Mouse (Mus musculus) C2C12 (cell line): ENCODE results near the gene Nr1d1. TPM values are rescaled to one million over a fixed set of nuclear protein-coding genes. Genes with fewer than 3 reads are reported as not detected.

Source experiments
- H3K27me3 ChIP-seq: one replicate; pipeline ENCODE4 v1.6.1; 2011; ENCODE audit not compliant: control insufficient read depth, insufficient read depth, insufficient read length
- H3K36me3 ChIP-seq: one replicate; pipeline ENCODE4 v1.6.1; 2011; ENCODE audit not compliant: control insufficient read depth, insufficient read depth
- H3K4me3 ChIP-seq: one replicate; pipeline ENCODE4 v1.5.1; 2011; ENCODE audit warnings: mild to moderate bottlenecking, control low read depth; ENCODE audit not compliant: poor library complexity, insufficient read depth, severe bottlenecking
- H3K79me2 ChIP-seq: one replicate; pipeline ENCODE4 v1.6.1; 2011; ENCODE audit not compliant: control insufficient read depth, insufficient read depth
- H3K79me3 ChIP-seq: one replicate; pipeline ENCODE4 v1.6.1; 2011; ENCODE audit warnings: low read depth, control low read depth
- H3ac ChIP-seq: one replicate; pipeline ENCODE3; 2011; ENCODE audit warnings: low read depth; ENCODE audit not compliant: control insufficient read depth, insufficient read length
- CEBPB ChIP-seq: IDR thresholded peaks from one replicate; pipeline ENCODE4 v1.6.1; 2011; ENCODE audit warnings: low read depth, mild to moderate bottlenecking, control low read depth, moderate library complexity
- CTCF ChIP-seq: IDR thresholded peaks from one replicate; pipeline ENCODE4 v1.5.1; 2011; ENCODE audit not compliant: control insufficient read depth, insufficient read depth, insufficient read length
- FOSL1 ChIP-seq: IDR thresholded peaks from one replicate; pipeline ENCODE4 v1.8.0; 2011; ENCODE audit warnings: mild to moderate bottlenecking, low read length; ENCODE audit not compliant: poor library complexity, insufficient read depth, severe bottlenecking
- MAX ChIP-seq: IDR thresholded peaks from one replicate; pipeline ENCODE4 v1.6.1; 2011; ENCODE audit warnings: mild to moderate bottlenecking, control low read depth
- MYOD1 ChIP-seq: IDR thresholded peaks from one replicate; pipeline ENCODE4 v1.6.1; 2011; ENCODE audit warnings: low read depth; ENCODE audit not compliant: control insufficient read depth, insufficient read length
- MYOG ChIP-seq: IDR thresholded peaks from one replicate; pipeline ENCODE4 v1.6.1; 2011; ENCODE audit not compliant: control insufficient read depth, insufficient read length; ENCODE audit errors: extremely low read depth
- USF1 ChIP-seq: IDR thresholded peaks from one replicate; pipeline ENCODE4 v1.6.1; 2011; ENCODE audit warnings: low read depth, mild to moderate bottlenecking, control low read depth, moderate library complexity
- polyA plus RNA-seq: library from polyadenylated mRNA; unstranded; fragments of >200 nt; fragmentation: generic; extraction: Trizol; gene quantifications from one replicate; pipeline ENCODE4 v1.2.1, GENCODE M21; 2012; ENCODE audit warnings: missing spikeins

The Nr1d1 gene
- polyA plus RNA-seq, 1 experiment: 22.3 TPM

GRCm38 (mm10) chr11:98766816-98767215 is 8.3 kb downstream of the Nr1d1 start:
- Histone ChIP-seq H3ac (no peak overlapping the region), H3K79me3 (peaks cover 6% of the 10 kb centered on the region), H3K4me3 (no peak overlapping the region), H3K36me3 (peaks cover 39% of the 10 kb centered on the region), H3K27me3 (no peaks in the 10 kb centered on the region), H3K79me2 (peaks cover 7% of the 10 kb centered on the region)
- no peak for TF ChIP-seq CTCF
- no peak for TF ChIP-seq MYOG
- no peak for TF ChIP-seq FOSL1
- TF ChIP-seq USF1: no peak
- no peak for TF ChIP-seq MAX

DNA sequence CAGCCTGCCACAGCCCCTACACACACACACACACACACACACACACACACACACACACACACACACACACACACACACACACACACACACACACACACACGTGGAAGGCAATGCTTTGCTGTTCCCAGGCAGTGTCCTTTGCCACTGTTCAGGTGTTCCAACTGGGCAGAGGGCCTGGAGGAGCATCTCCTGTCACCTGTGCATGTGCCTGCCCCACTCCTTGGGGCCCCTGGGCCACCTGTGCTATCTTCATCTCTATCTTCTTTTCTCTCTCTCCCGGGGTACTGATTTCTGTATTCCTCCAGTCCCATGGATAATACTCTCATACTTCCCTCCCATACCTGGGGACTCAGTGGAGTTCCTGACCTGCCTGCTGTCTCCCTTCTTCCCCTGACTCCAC is 8.8 kb downstream of the Nr1d1 start:
- TF ChIP-seq MAX: no peak
- no peak for TF ChIP-seq FOSL1
- TF ChIP-seq USF1: no peak
- no peak for TF ChIP-seq MYOG
- TF ChIP-seq CTCF: no peak
- no peak for TF ChIP-seq MYOD1
- Histone ChIP-seq H3K79me2 (peaks cover 2% of the 10 kb centered on the region), H3K79me3 (peaks cover 2% of the 10 kb centered on the region), H3K27me3 (no peaks in the 10 kb centered on the region), H3ac (no peak overlapping the region), H3K36me3 (peaks cover 34% of the 10 kb centered on the region), H3K4me3 (no peak overlapping the region)

DNA sequence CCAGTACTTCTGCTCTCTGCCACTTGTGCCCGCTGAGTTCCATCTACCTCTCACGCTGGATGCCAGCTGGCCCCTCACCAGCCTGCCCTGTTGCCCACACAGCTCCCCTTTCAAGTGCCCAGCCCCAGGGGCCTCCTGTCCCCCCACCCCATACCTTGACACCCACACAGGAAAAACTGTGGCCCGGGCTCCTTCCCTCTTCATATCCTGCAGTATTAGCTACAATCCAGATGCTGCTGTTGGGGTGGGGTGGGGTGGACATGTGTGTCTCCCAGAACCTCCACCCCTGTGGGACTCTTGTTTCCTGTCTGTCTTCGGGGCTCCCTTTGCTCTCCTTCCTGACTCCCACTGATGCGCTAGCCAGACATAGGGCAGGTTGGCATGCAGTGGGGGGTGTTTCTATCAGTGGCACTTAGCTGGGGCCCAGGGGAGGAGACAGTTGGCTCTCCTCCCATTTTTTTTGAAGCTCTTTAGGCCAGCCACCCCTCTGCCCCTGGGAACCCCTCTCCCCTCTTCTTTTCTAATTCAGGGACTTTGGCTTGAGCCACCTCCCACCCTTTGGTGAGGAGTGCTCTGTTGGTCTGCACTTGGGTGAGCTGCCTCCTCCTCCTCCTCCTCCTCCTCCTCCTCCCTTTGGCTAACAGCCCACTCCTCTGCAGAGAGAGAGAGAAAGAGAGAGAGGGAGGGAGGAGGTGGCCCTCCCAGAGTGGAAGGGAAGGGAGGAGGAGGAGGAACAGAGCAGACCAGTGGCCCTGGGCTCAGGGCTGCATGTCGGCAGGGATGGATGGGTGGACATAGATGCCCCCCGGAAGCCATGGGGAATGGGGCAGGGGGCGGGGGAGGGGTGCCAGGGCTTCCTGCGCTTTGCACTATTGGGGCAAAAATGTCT is 9.5 kb downstream of the Nr1d1 start:
- H3K79me2 ChIP-seq: no peaks in the 10 kb centered on the region
- H3K27me3 ChIP-seq: no peaks in the 10 kb centered on the region
- H3K79me3 ChIP-seq: no peaks in the 10 kb centered on the region
- peaks cover 27% of the 10 kb centered on the region for H3K36me3 ChIP-seq
- no peak overlapping the region for H3K4me3 ChIP-seq
- no peak overlapping the region for H3ac ChIP-seq
- TF ChIP-seq CTCF (no peak), MAX (no peak), MYOG (no peak)

DNA sequence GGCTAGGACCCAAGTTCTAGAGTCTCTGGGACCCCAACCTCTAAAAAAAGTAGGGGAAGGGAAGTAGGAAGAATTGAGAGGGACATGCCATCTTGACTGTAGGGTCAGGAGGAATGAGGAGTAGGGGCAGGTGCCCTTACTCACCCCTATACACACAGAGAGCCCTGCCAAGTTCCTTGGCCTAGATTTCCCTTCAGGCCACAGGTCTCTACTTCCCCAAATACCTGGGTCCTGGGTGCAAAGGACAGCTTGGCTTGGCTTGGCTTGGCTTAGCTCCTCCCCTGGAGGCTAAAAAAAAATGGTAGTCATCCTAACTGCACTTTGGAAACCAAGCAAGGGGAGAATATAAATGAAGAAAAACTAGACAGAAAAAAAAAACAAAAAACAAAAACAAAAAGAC is 10.4 kb downstream of the Nr1d1 start:
- H3ac ChIP-seq: no peak overlapping the region
- no peak overlapping the region for H3K4me3 ChIP-seq
- TF ChIP-seq MYOG: no peak
- no peak for TF ChIP-seq FOSL1
- no peak for TF ChIP-seq USF1
- no peak for TF ChIP-seq CTCF
- no peak for TF ChIP-seq CEBPB
- no peak for TF ChIP-seq MYOD1
- TF ChIP-seq MAX: no peak
- H3K79me3 ChIP-seq: no peaks in the 10 kb centered on the region
- no peaks in the 10 kb centered on the region for H3K79me2 ChIP-seq
- H3K36me3 ChIP-seq: peaks cover 18% of the 10 kb centered on the region
- no peaks in the 10 kb centered on the region for H3K27me3 ChIP-seq

GRCm38 (mm10) chr11:98764091-98764490 is 11.0 kb downstream of the Nr1d1 start:
- Histone ChIP-seq H3K79me2 (no peaks in the 10 kb centered on the region), H3K4me3 (no peak overlapping the region), H3K27me3 (no peaks in the 10 kb centered on the region), H3K36me3 (peaks cover 13% of the 10 kb centered on the region), H3ac (no peak overlapping the region), H3K79me3 (no peaks in the 10 kb centered on the region)
- TF ChIP-seq USF1 (no peak), CEBPB (no peak)

DNA sequence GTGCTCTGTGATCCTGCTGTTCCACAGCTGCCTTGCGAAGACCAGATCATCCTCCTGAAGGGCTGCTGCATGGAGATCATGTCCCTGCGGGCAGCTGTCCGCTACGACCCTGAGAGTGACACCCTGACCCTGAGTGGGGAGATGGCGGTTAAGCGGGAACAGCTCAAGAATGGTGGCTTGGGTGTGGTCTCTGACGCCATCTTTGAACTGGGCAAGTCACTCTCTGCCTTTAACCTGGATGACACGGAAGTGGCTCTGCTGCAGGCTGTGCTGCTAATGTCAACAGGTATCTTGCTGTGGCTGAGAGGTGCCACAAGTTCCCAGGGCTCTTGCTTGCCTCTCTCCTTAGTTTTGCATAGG is 11.7 kb downstream of the Nr1d1 start:
- Histone ChIP-seq H3ac (no peak overlapping the region), H3K36me3 (peaks cover 7% of the 10 kb centered on the region), H3K79me3 (no peaks in the 10 kb centered on the region), H3K79me2 (no peaks in the 10 kb centered on the region), H3K4me3 (no peak overlapping the region), H3K27me3 (no peaks in the 10 kb centered on the region)
- TF ChIP-seq CEBPB: no peak
- no peak for TF ChIP-seq FOSL1
- no peak for TF ChIP-seq MYOG
- no peak for TF ChIP-seq USF1
- no peak for TF ChIP-seq CTCF
- TF ChIP-seq MYOD1: no peak
